10 mouse cellular contexts compared by ENCODE assay signal in genomic region chrX:134550903-134551302, GRCm38 (mm10). TPM values are rescaled to one million over a fixed set of nuclear protein-coding genes. Genes with fewer than 3 reads are reported as not detected.
DNase-seq lines count a peak whose midpoint lies in the region; ATAC-seq lines count a peak whose summit lies in the region.
"Had no signal": no experiment of that assay in that cellular context is flagged by ENCODE, and none has a peak within 500 bp of the region (broad histone marks: within the 10 kb centered on the region; RNA-seq: fewer than 3 reads in every experiment).

No protein-coding gene starts in this region.

- H3K4me1 ChIP-seq in hindbrain, embryonic 11.5 days (replicated peaks; ENCODE audit: control insufficient read depth, insufficient read depth, low read length): no peaks in the 10 kb centered on the region
- H3K4me1 ChIP-seq in hindbrain, embryonic 16.5 days (ENCODE audit: control insufficient read depth, insufficient read depth, low read depth, low read length): no peaks in the 10 kb centered on the region
- no peaks in the 10 kb centered on the region for H3K4me1 ChIP-seq in midbrain, embryonic 16.5 days (ENCODE audit: control insufficient read depth, insufficient read depth, low read length)
- H3K4me1 ChIP-seq: hindbrain, embryonic 15.5 days; neural tube, embryonic 13.5 days had no signal

- no peak for ATAC-seq in hindbrain, embryonic 11.5 days (ENCODE audit: low FRiP score)
- no peak for ATAC-seq in hindbrain, embryonic 16.5 days
- ATAC-seq in inflammation-experienced regulatory T-cells, adult 6 months: peak; percentile 71
- 0 out of 2 replicates have a peak, but pooled peaks have one; percentile 39 for ATAC-seq in midbrain, embryonic 16.5 days
- ATAC-seq in megakaryocyte-erythroid progenitor cell, adult 5-6 weeks (replicated peaks; ENCODE audit: low FRiP score, low TSS enrichment, poor library complexity, severe bottlenecking): no peak; the same call in 1 of the 2 replicates

- H3K27ac ChIP-seq in hindbrain, embryonic 11.5 days (ENCODE audit: low read depth, low read length): no peak overlapping the region
- no peak overlapping the region for H3K27ac ChIP-seq in hindbrain, embryonic 16.5 days (ENCODE audit: low read depth, low read length)
- no peak overlapping the region for H3K27ac ChIP-seq in midbrain, embryonic 16.5 days (ENCODE audit: low read length)
- H3K27ac ChIP-seq: hindbrain, embryonic 15.5 days; neural tube, embryonic 13.5 days had no signal

- H3K36me3 ChIP-seq in hindbrain, embryonic 11.5 days (ENCODE audit: control insufficient read depth, insufficient read depth, low read length): no peaks in the 10 kb centered on the region
- H3K36me3 ChIP-seq in hindbrain, embryonic 16.5 days (ENCODE audit: control insufficient read depth, insufficient read depth, low read length): no peaks in the 10 kb centered on the region
- H3K36me3 ChIP-seq in midbrain, embryonic 16.5 days (ENCODE audit: control insufficient read depth, insufficient read depth, low read length): no peaks in the 10 kb centered on the region
- H3K36me3 ChIP-seq: hindbrain, embryonic 15.5 days; neural tube, embryonic 13.5 days had no signal

- H3K9ac ChIP-seq in hindbrain, embryonic 11.5 days (ENCODE audit: low read depth, low read length): no peak overlapping the region
- no peak overlapping the region for H3K9ac ChIP-seq in hindbrain, embryonic 16.5 days (ENCODE audit: low read depth, low read length)
- H3K9ac ChIP-seq in midbrain, embryonic 16.5 days (ENCODE audit: low read depth, low read length): no peak overlapping the region
- H3K9ac ChIP-seq: hindbrain, embryonic 15.5 days; neural tube, embryonic 13.5 days had no signal

- no peak overlapping the region for H3K4me3 ChIP-seq in hindbrain, embryonic 11.5 days (ENCODE audit: low read depth, low read length)
- H3K4me3 ChIP-seq in hindbrain, embryonic 16.5 days (ENCODE audit: low read length): no peak overlapping the region
- H3K4me3 ChIP-seq in midbrain, embryonic 16.5 days (ENCODE audit: low read depth, low read length): no peak overlapping the region
- H3K4me3 ChIP-seq: hindbrain, embryonic 15.5 days; neural tube, embryonic 13.5 days had no signal

- WGBS in hindbrain, embryonic 11.5 days: 21% methylated on average over 5 of the region's 5 CpGs
- 18% methylated on average over 5 of the region's 5 CpGs for WGBS in hindbrain, embryonic 16.5 days
- 19% methylated on average over 5 of the region's 5 CpGs for WGBS in midbrain, embryonic 16.5 days

- peak; percentile 72 for DNase-seq in hindbrain, embryonic 11.5 days (ENCODE audit: low spot score)
- peak; percentile 16 for DNase-seq in thymus, postnatal 14 days
- no peak for DNase-seq in thymus, adult 18-20 months
- peak; percentile 39 for DNase-seq in cerebellum, adult 8-10 months

- H3K9me3 ChIP-seq in hindbrain, embryonic 11.5 days (ENCODE audit: control insufficient read depth, low read length): no peaks in the 10 kb centered on the region
- no peaks in the 10 kb centered on the region for H3K9me3 ChIP-seq in hindbrain, embryonic 16.5 days (ENCODE audit: control insufficient read depth, low read length)
- H3K9me3 ChIP-seq in midbrain, embryonic 16.5 days (replicated peaks; ENCODE audit: control insufficient read depth, low read length, poor library complexity, severe bottlenecking): no peaks in the 10 kb centered on the region
- H3K9me3 ChIP-seq: hindbrain, embryonic 15.5 days; neural tube, embryonic 13.5 days had no signal

- H3K27me3 ChIP-seq in hindbrain, embryonic 11.5 days (ENCODE audit: control insufficient read depth, insufficient read depth, low read length): no peaks in the 10 kb centered on the region
- no peaks in the 10 kb centered on the region for H3K27me3 ChIP-seq in hindbrain, embryonic 16.5 days (replicated peaks; ENCODE audit: control insufficient read depth, insufficient read depth, low read length)
- H3K27me3 ChIP-seq in midbrain, embryonic 16.5 days (ENCODE audit: control insufficient read depth, insufficient read depth, low read depth, low read length): no peaks in the 10 kb centered on the region
- H3K27me3 ChIP-seq: hindbrain, embryonic 15.5 days; neural tube, embryonic 13.5 days had no signal

- H3K4me2 ChIP-seq in hindbrain, embryonic 11.5 days (replicated peaks; ENCODE audit: low read depth, low read length): no peak overlapping the region
- no peak overlapping the region for H3K4me2 ChIP-seq in hindbrain, embryonic 16.5 days (ENCODE audit: low read length)
- H3K4me2 ChIP-seq in midbrain, embryonic 16.5 days (ENCODE audit: low read length): no peak overlapping the region
- H3K4me2 ChIP-seq: hindbrain, embryonic 15.5 days; neural tube, embryonic 13.5 days had no signal

RNA-seq across cellular contexts. Expression of gene Timm8a1, which starts 9.2 kb away (rescaled TPM):
- 59.6 and 72.6 TPM in 2 replicates for polyA plus RNA-seq in hindbrain, embryonic 11.5 days (2014; fragmentation: Nextera tagmentation; extraction: Ambion mirVana)
- polyA plus RNA-seq in hindbrain, embryonic 16.5 days (2015; fragmentation: Nextera tagmentation; extraction: Ambion mirVana): 48.0 and 53.0 TPM in 2 replicates
- polyA plus RNA-seq in inflammation-experienced regulatory T-cells, adult 6 months (2017; shearing (Covaris generic)): 10 to 100 TPM; 26.3 to 31.8 (median 30.4) TPM
- polyA plus RNA-seq in midbrain, embryonic 16.5 days (2015; fragmentation: Nextera tagmentation; extraction: Ambion mirVana): 40.7 and 40.8 TPM in 2 replicates
- 123 and 148 TPM in 2 replicates for total RNA-seq in megakaryocyte-erythroid progenitor cell, adult 5-6 weeks (2014; fragmentation: Nextera tagmentation)
- total RNA-seq in megakaryocyte-erythroid progenitor cell, adult 5-6 weeks (2017): 214 and 241 TPM in 2 replicates

RNA-seq across cellular contexts. Expression of gene Btk, which starts 32.5 kb away (rescaled TPM):
- 1.1 and 1.2 TPM in 2 replicates for polyA plus RNA-seq in hindbrain, embryonic 11.5 days (2014; fragmentation: Nextera tagmentation; extraction: Ambion mirVana)
- 0.48 and 0.51 TPM in 2 replicates for polyA plus RNA-seq in hindbrain, embryonic 16.5 days (2015; fragmentation: Nextera tagmentation; extraction: Ambion mirVana)
- polyA plus RNA-seq in inflammation-experienced regulatory T-cells, adult 6 months (2017; shearing (Covaris generic)): 1 to 10 TPM in 2 of 3 experiments, under 1 TPM in 1; 0.54 to 1.2 (median 1.1) TPM
- 0.26 and 0.36 TPM in 2 replicates for polyA plus RNA-seq in midbrain, embryonic 16.5 days (2015; fragmentation: Nextera tagmentation; extraction: Ambion mirVana)
- total RNA-seq in megakaryocyte-erythroid progenitor cell, adult 5-6 weeks (2014; fragmentation: Nextera tagmentation): 52.5 and 52.7 TPM in 2 replicates
- 116 and 120 TPM in 2 replicates for total RNA-seq in megakaryocyte-erythroid progenitor cell, adult 5-6 weeks (2017)

RNA-seq across cellular contexts. Expression of gene Rpl36a, which starts 34.6 kb away (rescaled TPM):
- 279 and 285 TPM in 2 replicates for polyA plus RNA-seq in hindbrain, embryonic 11.5 days (2014; fragmentation: Nextera tagmentation; extraction: Ambion mirVana)
- 142 and 149 TPM in 2 replicates for polyA plus RNA-seq in hindbrain, embryonic 16.5 days (2015; fragmentation: Nextera tagmentation; extraction: Ambion mirVana)
- 100 to 1,000 TPM; 370 to 723 (median 685) TPM for polyA plus RNA-seq in inflammation-experienced regulatory T-cells, adult 6 months (2017; shearing (Covaris generic))
- 144 and 152 TPM in 2 replicates for polyA plus RNA-seq in midbrain, embryonic 16.5 days (2015; fragmentation: Nextera tagmentation; extraction: Ambion mirVana)
- total RNA-seq in megakaryocyte-erythroid progenitor cell, adult 5-6 weeks (2014; fragmentation: Nextera tagmentation): 2,126 and 2,307 TPM in 2 replicates
- total RNA-seq in megakaryocyte-erythroid progenitor cell, adult 5-6 weeks (2017): 7,427 and 9,426 TPM in 2 replicates

RNA-seq across cellular contexts. Expression of gene Gla, which starts 50.0 kb away (rescaled TPM):
- 3.0 and 5.0 TPM in 2 replicates for polyA plus RNA-seq in hindbrain, embryonic 11.5 days (2014; fragmentation: Nextera tagmentation; extraction: Ambion mirVana)
- 3.9 and 4.7 TPM in 2 replicates for polyA plus RNA-seq in hindbrain, embryonic 16.5 days (2015; fragmentation: Nextera tagmentation; extraction: Ambion mirVana)
- 1 to 10 TPM; 3.1 to 5.2 (median 3.5) TPM for polyA plus RNA-seq in inflammation-experienced regulatory T-cells, adult 6 months (2017; shearing (Covaris generic))
- 3.2 and 3.8 TPM in 2 replicates for polyA plus RNA-seq in midbrain, embryonic 16.5 days (2015; fragmentation: Nextera tagmentation; extraction: Ambion mirVana)
- total RNA-seq in megakaryocyte-erythroid progenitor cell, adult 5-6 weeks (2014; fragmentation: Nextera tagmentation): 0.87 and 2.3 TPM in 2 replicates
- total RNA-seq in megakaryocyte-erythroid progenitor cell, adult 5-6 weeks (2017): 5.5 and 6.1 TPM in 2 replicates

RNA-seq across cellular contexts. Expression of gene Hnrnph2, which starts 50.1 kb away (rescaled TPM):
- polyA plus RNA-seq in hindbrain, embryonic 11.5 days (2014; fragmentation: Nextera tagmentation; extraction: Ambion mirVana): 127 and 174 TPM in 2 replicates
- 140 and 141 TPM in 2 replicates for polyA plus RNA-seq in hindbrain, embryonic 16.5 days (2015; fragmentation: Nextera tagmentation; extraction: Ambion mirVana)
- 100 to 1,000 TPM in 1 of 3 experiments, 10 to 100 TPM in 2; 96.0 to 102 (median 98.8) TPM for polyA plus RNA-seq in inflammation-experienced regulatory T-cells, adult 6 months (2017; shearing (Covaris generic))
- polyA plus RNA-seq in midbrain, embryonic 16.5 days (2015; fragmentation: Nextera tagmentation; extraction: Ambion mirVana): 143 and 151 TPM in 2 replicates
- 77.3 and 79.5 TPM in 2 replicates for total RNA-seq in megakaryocyte-erythroid progenitor cell, adult 5-6 weeks (2014; fragmentation: Nextera tagmentation)
- 145 and 188 TPM in 2 replicates for total RNA-seq in megakaryocyte-erythroid progenitor cell, adult 5-6 weeks (2017)

Comparison
In these comparisons a context has a peak if more than half of its experiments do, and no peak if none do; other contexts are left out.
1. DNase-seq: peak in hindbrain, embryonic 11.5 days (single experiment), thymus, postnatal 14 days (single experiment) and cerebellum, adult 8-10 months (single experiment); none in thymus, adult 18-20 months (0 of 2).
2. ATAC-seq: peak in inflammation-experienced regulatory T-cells, adult 6 months (single experiment) and midbrain, embryonic 16.5 days (single experiment); none in hindbrain, embryonic 11.5 days (single experiment), hindbrain, embryonic 16.5 days (single experiment) and megakaryocyte-erythroid progenitor cell, adult 5-6 weeks (single experiment).